Mouse (Mus musculus): ENCODE results near the gene Btbd17.

GRCm38 (mm10) chr11:114797981-114798380 lies 2.2 kb upstream of the Btbd17 start:
- no peak for TF ChIP-seq CTCF (IDR thresholded peaks at IDR 0.05; ENCODE audit: borderline replicate concordance, insufficient read depth, low read length)
- no peak for TF ChIP-seq POLR2A (IDR thresholded peaks at IDR 0.05; ENCODE audit: low read depth, low read length)
